Mouse (Mus musculus): ENCODE data around the gene Nsd2.
A peak's percentile ranks its signal among the peaks of the same experiment; 100 is the strongest.

Nsd2 gene

GRCm38 (mm10) chr5:33819876-33820732 lies at the start of gene Nsd2:
Gene Nsd2 (plus strand): TSS chr5:33820725.
- DNase-seq (ENCODE audit: low spot score in 2 of 2): peak; percentile 59 to 84

- no peak for DNase-seq (ENCODE audit: low spot score in 2 of 2)
These were observed 43.3 kb upstream of the Nsd2 start for GRCm38 (mm10) chr5:33777195-33777594.

- DNase-seq (ENCODE audit: low spot score in 2 of 2): no peak
These were observed 38.6 kb upstream of the Nsd2 start for GRCm38 (mm10) chr5:33781964-33782344.

GRCm38 (mm10) chr5:33782345-33782998 lies 38.1 kb upstream of the Nsd2 start, which contains the start of gene Letm1:
Gene Letm1 (minus strand): TSS chr5:33782817.
- peak; percentile 86 to 94 for DNase-seq (ENCODE audit: low spot score in 2 of 2)

GRCm38 (mm10) chr5:33782999-33783390 lies 37.5 kb upstream of the Nsd2 start:
- no peak for DNase-seq (ENCODE audit: low spot score in 2 of 2)

GRCm38 (mm10) chr5:33791912-33792643 lies 28.4 kb upstream of the Nsd2 start:
- no peak for DNase-seq (ENCODE audit: low spot score in 2 of 2)

GRCm38 (mm10) chr5:33803337-33803736 lies 17.2 kb upstream of the Nsd2 start:
- DNase-seq (ENCODE audit: low spot score in 2 of 2): no peak

GRCm38 (mm10) chr5:33811519-33811918 lies 9.0 kb upstream of the Nsd2 start:
- no peak for DNase-seq (ENCODE audit: low spot score in 2 of 2)

GRCm38 (mm10) chr5:33816008-33816725 lies 4.4 kb upstream of the Nsd2 start:
- no peak for DNase-seq (ENCODE audit: low spot score in 2 of 2)

GRCm38 (mm10) chr5:33818104-33818503 lies 2.4 kb upstream of the Nsd2 start:
- no peak for DNase-seq (ENCODE audit: low spot score in 2 of 2)

- DNase-seq (ENCODE audit: low spot score in 2 of 2): peak; percentile 4 to 13
These were observed 1.2 kb upstream of the Nsd2 start for GRCm38 (mm10) chr5:33819141-33819875.

- DNase-seq (ENCODE audit: low spot score in 2 of 2): peak; percentile 34 to 49
These were observed 452 bp downstream of the Nsd2 start for GRCm38 (mm10) chr5:33820733-33821621.

- DNase-seq (ENCODE audit: low spot score in 2 of 2): no peak
These were observed 1.4 kb downstream of the Nsd2 start for GRCm38 (mm10) chr5:33821901-33822427.

GRCm38 (mm10) chr5:33822456-33822855 lies 1.9 kb downstream of the Nsd2 start:
- DNase-seq (ENCODE audit: low spot score in 2 of 2): no peak

GRCm38 (mm10) chr5:33826001-33826400 lies 5.5 kb downstream of the Nsd2 start:
- no peak for DNase-seq (ENCODE audit: low spot score in 2 of 2)

GRCm38 (mm10) chr5:33828107-33828506 lies 7.6 kb downstream of the Nsd2 start:
- no peak for DNase-seq (ENCODE audit: low spot score in 2 of 2)

- DNase-seq (ENCODE audit: low spot score in 2 of 2): no peak
These were observed 9.4 kb downstream of the Nsd2 start for GRCm38 (mm10) chr5:33829958-33830357.

GRCm38 (mm10) chr5:33830832-33831231 lies 10.3 kb downstream of the Nsd2 start:
- DNase-seq (ENCODE audit: low spot score in 2 of 2): no peak

GRCm38 (mm10) chr5:33841331-33841730 lies 20.8 kb downstream of the Nsd2 start:
- DNase-seq (ENCODE audit: low spot score in 2 of 2): no peak

GRCm38 (mm10) chr5:33842549-33842948 lies 22.0 kb downstream of the Nsd2 start:
- no peak for DNase-seq (ENCODE audit: low spot score in 2 of 2)
